Mouse (Mus musculus): ENCODE measurements around the gene Slitrk3.
"Not testable (repeated sequence)": the region's sequence is repeated elsewhere in the genome, so short reads cannot be mapped to it uniquely, and the experiment has no call there.

Slitrk3 gene

DNA sequence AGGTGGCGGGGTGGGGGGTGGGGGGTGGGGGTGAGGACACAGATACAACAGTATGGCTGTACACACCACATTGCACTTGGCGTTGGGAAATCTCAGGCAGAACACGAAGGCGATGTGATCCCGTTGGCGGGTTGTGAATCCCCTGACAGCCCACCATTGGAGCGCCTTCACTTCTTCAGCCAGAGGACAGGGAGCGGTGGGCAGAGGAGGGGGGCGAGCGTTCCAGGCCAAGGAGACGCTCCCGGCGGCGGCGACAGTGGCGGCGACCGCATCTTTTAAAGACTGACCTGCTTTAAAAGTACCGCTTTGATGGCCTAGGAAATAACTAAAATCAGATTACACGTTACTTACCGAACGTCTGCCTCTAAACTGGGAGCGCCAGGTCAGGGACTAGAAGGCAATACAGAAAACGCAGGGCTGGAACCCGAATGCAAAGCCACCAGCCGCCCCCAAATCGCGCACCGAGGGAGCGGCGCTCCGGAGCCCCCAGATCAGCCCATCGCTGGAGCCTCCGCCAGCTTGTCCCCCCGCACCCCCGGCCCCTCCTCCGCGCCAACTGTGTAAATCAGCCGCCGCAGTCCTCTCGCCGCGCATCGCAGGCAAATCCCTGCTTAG, at the start of gene Slitrk3:
Slitrk3 (minus strand) TSS at position 607 of the 615 bp plus-strand sequence.
- no peak for DNase-seq (ENCODE audit: low spot score in 2 of 2)

DNA sequence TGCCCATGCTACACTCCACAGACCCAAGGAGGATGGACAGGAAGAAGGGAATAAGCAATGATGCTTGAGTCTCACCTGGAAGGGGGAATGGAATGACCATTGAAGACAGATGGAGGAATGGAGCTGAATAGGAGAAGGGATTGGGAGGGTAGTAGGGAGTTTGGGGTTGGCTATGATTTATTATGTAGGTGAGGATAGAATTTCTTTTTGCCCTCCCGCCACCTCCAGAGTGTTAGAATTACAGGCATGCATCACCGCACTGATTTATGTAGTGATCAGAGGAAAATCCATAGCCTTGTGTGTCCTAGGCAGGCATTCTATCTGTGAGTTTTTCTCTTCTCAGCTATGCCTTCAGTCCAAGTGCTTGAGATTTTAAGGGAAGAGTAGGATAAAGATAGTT, 36.8 kb upstream of the Slitrk3 start:
- DNase-seq (ENCODE audit: low spot score in 2 of 2) = not testable (repeated sequence)

DNA sequence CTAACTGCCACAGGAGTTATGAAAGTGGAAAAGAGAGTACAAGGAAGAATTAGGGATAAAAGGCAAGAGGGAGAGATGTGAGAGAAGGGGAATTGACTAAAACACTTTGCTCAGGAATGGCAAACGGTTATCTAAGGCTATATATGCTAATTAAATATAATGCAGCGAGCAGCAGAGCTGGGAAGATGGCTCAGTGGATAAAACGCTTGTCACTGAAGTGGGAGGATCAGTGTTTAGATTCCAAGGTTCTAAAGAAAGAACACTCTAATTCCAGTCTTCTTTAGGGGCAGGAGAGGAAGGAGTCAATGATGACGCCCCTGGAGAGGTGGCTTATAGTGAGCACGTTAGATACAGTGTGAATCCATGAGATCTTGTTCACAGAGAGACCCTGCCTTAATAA, 27.0 kb upstream of the Slitrk3 start:
- DNase-seq (ENCODE audit: low spot score in 2 of 2) = no peak

DNA sequence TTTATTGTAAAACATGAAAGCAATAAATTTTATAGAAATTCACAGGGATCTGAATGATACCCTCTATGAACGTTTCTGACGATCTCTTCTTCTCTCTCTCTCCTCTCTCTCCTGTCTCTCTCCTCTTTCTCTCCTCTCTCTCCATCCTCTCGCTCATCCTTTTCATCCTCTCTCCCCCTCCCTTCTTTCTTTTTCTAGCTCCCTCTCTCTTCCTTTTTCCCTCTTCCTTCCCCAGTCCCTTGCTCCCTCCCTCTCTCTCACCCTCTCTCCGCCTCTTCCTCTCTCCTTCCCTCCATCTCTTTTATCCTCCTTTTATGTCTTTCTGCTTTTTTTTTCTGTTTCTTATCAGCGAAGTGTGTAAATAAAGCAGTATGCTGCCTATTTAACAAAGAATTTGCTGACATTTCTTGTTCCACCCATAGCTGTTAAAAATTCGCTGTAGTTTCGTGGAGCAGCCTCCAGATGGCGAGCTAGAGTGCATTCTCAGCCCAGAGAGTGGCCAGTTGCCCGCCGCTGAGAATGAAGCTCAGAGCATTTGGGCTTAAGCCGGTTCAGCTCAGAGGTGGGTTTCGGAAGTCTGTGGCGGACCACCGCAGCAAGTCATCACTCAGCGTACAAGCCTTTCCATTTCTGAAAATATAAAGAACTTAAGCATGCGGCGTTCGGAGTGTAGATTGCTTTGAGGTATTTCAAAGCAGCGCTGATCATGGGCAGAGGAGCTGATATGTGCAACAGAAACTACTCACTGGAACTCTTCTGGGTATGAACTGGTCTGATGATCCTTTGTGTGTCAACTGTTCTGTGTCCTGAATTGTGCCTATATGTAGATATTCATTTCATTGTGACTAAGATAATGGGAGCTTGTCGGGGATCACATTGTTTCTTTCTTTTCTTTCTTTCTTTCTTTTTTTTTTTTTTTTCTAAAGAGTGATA, 8.5 kb upstream of the Slitrk3 start:
- DNase-seq (ENCODE audit: low spot score in 2 of 2) = no peak

DNA sequence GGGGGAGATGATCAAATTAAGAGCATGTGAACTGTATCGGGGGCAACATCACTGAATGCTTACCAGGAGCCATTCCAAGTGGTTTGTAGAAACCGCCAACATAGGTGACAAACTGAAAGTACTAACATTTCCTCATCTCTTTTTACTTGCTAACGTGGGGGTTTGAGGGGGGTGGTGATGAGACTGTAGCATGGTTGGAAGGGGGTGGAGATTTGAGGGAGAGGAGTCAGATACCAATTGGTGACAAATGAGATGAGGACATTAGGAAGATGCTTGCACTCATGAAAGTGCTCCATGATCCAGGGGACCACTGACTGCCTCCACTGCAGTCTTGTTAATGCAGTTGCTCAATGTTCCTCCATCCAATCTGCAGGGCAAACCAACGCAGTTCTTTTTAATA, 587 bp upstream of the Slitrk3 start:
- DNase-seq (ENCODE audit: low spot score in 2 of 2) = no peak

DNA sequence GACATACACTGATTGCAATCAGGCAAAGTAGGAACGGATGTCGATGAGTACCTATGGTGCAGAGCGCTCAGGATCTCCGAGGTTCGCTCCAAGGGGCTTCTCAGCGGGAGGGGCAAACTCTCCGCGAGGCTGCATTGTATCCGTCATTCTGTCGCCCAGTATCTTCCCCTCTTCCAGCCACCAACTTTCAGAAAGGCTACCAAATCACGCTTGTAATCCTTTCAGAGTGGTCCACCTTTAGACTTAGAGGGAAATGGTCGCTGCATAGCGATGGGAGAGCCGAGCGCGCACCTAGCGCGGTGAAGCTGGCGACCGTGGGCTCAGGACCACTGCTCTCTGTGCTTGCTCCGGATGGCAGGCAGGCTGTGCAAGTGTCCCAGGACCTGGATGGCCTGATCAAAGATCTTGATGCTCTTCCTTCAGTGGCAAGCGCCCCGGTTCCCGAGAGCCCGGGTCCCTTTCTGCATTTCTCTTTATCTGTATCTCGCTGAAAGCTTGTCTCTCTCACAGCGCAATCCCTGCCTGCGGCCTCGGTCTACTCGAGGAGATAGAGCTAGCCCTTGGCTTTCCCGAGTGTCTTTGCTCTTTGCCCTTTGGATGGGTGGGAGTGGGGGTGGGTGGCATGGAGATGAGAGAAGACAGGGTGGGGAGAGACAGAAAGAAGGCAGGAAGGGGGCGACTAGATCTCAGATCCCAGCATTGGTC, 959 bp downstream of the Slitrk3 start:
- no peak for DNase-seq (ENCODE audit: low spot score in 2 of 2)

DNA sequence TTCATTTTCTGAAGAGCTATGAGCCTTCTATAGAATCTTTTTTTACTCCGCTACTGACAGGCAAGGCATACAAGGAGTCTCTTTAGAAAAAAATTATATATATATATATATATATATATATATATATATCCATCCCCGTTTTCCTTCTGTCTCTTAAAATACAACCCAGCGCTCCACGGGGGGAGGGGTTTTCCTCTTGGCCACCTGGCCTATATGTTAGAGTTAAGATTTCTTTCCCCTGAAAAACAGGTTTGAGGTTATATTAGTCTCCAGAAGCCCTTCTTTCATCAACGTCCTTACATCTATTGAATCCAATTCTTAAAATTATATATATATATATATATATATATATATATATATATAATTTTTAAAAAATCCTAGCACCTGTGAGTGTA, 1.6 kb downstream of the Slitrk3 start:
- no peak for DNase-seq (ENCODE audit: low spot score in 2 of 2)

DNA sequence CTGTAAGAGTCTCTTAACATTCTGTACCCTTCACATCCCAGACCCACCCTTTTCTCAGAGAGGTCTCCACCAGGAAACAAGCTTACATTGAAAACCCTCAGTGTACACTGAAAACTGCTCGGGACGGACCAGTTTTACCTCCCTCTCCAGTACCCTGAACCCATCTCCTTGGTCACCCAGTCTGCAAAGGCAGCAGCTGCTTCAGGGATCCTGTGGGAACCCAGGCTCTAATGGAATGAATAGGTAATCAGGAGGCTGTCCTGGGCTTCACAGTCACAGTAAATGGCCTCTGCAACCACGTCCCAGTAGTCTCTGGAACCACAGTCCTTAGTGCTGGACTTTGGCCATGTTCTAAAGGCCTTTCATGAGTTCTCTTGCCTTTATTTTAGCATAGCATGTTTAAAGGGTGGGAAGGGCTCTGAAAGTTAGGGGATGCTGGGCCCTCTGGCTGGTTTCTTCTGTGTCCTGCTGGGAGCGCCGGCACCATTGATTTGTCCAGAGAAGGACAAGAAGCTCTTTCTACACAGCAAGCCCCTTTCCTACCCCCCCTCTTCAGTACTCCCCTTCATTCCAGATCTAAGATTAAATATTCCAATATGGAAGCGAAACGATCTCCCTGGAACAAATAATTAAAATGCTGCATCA, 2.1 kb downstream of the Slitrk3 start:
- DNase-seq (ENCODE audit: low spot score in 2 of 2) = no peak

DNA sequence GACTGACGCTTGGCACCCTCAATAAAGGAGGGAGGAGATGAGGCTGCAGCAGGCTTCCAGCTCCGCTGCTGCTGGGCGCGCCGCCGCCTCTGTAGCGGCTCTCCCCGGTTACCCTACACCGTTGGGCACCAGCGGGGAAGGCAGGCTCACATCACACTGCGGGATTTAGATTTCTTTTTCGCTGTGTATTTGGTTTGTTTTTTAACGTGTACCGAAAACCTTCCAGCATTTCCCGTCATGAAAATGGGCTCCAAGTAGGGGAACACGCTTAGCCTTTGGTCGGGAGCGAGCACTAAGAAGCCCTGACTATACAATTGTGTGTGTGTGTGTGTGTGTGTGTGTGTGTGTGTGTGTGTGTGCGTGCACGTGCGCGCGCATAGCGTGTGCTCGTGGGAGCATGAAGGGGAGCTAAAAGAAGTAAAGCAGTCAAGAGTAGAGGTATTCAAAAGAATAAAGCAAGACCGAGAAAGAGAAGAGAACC, 4.1 kb downstream of the Slitrk3 start:
- no peak for DNase-seq (ENCODE audit: low spot score in 2 of 2)

DNA sequence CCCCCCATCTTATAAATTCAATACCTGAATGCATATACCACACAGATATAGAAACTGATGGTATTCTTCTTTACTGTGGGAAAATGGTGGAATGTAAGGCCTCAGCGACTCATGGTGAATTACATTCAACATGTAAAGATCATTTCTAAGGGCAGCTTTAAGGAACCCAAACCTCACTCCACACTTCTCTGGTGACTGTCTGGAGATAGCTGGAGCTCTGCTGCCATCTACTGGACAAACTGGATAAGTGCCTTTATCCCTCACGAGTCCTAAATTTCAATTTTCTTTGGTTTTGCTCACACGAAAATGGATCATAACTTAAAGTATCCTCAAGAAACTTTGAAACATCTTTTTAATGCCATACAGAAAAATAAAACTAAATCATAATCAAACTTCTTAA, 11.4 kb downstream of the Slitrk3 start:
- DNase-seq (ENCODE audit: low spot score in 2 of 2) = peak in 1 of 2 experiments; percentile 11

DNA sequence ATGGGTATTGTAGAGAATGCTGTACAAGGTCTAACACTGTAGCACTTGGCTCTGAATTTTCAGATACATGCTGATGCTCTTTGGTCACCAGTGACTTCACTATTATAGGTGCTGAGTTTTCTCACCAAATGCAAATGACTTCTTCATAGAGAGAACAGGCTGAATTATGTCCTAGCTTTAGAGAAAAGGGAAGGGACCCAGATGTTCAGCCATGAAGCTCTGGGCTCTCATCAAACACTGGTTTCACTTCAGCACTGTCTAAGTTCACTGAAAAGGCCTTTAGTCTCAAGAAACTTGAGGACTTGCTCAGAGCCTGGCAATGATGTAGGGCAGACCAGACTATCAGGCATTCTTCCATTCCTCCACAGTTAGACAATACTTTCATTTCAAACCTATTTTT, 15.3 kb downstream of the Slitrk3 start:
- no peak for DNase-seq (ENCODE audit: low spot score in 2 of 2)

DNA sequence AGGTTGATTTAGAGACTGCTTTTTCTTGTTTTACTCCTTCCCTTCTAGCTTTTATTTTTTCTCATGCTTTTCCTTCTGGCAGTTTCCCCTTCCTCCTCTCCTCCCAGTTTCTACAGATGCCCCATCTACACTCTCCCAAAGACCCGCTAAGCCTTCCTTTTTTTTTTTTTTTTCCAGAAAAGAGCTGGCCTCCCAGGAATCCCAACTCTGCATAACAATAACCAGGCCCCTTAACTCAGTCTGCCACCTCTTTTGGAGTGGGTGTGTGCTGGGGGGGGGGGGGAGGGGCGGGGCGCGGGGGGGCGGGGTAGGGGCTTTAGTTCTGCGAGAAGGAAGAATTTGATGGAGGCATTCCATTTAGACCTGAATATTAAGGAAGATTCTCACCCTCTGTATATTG, 51.6 kb downstream of the Slitrk3 start:
- DNase-seq (ENCODE audit: low spot score in 2 of 2) = no peak

DNA sequence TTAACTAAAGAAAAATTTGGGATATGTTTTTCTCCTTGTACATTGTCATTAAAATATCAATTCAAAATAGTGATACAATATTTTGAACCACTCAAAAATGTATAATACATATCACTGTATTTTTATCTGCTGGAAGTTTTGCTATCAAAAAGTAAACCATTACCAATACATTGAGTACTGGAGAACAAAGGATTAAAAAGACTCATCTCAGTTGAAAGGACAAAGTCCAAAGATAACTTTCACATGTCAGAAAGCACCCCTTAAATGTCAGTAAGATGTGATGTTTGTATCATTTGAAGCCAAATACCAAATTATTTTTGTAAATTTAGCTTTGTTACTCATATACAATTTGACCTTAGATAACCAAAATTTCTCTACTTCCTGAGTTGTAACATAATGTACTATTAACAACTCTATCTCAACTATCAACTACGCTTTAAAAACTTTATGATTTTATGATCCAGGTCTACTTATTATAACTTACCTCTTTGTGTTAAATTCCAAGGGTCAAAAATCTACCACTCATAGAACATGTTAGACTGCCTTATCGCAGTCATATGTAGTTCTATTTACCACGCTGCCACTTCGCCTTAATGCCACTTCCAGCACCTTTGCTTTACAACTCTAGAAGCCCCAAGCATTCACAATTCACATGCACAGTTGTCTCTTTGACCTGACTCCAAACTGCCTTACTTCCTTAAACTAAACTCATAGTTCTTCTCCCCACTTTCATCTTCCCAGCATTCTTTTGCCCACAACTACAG, 54.5 kb downstream of the Slitrk3 start:
- no peak for DNase-seq (ENCODE audit: low spot score in 2 of 2)

DNA sequence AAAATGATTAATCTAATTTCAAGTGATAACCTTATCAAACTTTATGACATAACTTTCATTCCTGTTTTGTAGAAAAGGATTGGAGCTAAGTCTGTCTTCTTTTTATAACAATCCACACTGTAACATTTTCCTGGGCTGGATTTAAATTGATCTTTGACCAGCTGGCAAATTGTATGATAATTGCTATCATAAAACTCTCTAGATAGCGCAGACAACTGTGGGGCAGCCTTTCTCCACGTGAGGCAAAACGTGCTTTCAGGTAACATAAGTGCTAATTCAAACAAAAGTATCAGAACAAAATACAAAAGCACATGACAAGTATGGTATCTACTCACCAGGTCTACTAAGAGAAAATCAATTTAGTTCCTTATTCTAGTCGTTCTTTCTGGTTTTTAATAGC, 60.1 kb downstream of the Slitrk3 start:
- no peak for DNase-seq (ENCODE audit: low spot score in 2 of 2)

All from spleen, postnatal 14 days (tissue).